Mouse (Mus musculus): Measurements from ENCODE around the gene Stk39. TPM values are rescaled to one million over a fixed set of nuclear protein-coding genes. Genes with fewer than 3 reads are reported as not detected.

Gene Stk39
- total RNA-seq, 2 experiments from 2014 or later, result 67.5 to 80.3 TPM

GRCm38 (mm10) chr2:68366091-68366896 is 105.8 kb downstream of the Stk39 start:
- intact Hi-C loops (cut with DNase I), result no loop called here
- DNase-seq, result no peak

- no peak for DNase-seq
- intact Hi-C loops (cut with DNase I), result loop anchor here (2.0 kb wide), 1 partner anchor 105 kb away; no protein-coding TSS in a partner anchor
Measured at GRCm38 (mm10) chr2:68365504-68365903, 106.6 kb downstream of the Stk39 start.

GRCm38 (mm10) chr2:68364181-68364900 is 107.7 kb downstream of the Stk39 start:
- intact Hi-C loops (cut with DNase I), result loop anchor here (2.0 to 5.0 kb wide), 3 partner anchors 106 to 393 kb away; no protein-coding TSS in a partner anchor
- DNase-seq, result peak in 1 of 2 experiments; percentile 46

- DNase-seq, result no peak
- intact Hi-C loops (cut with DNase I), result loop anchor here (5.0 kb wide), 2 partner anchors 199 to 394 kb away; no protein-coding TSS in a partner anchor
Measured at GRCm38 (mm10) chr2:68363159-68363558, 108.9 kb downstream of the Stk39 start.

GRCm38 (mm10) chr2:68361701-68362100 is 110.4 kb downstream of the Stk39 start:
- intact Hi-C loops (cut with DNase I), result loop anchor here (5.0 kb wide), 2 partner anchors 201 to 396 kb away; no protein-coding TSS in a partner anchor
- no peak for DNase-seq

- peak; percentile 46 to 57 for DNase-seq
- intact Hi-C loops (cut with DNase I), result loop anchor here (2.0 to 10.0 kb wide), 3 partner anchors 130 to 1386 kb away; no protein-coding TSS in a partner anchor
Measured at GRCm38 (mm10) chr2:68350621-68351020, 121.4 kb downstream of the Stk39 start.

GRCm38 (mm10) chr2:68349593-68350383 is 122.3 kb downstream of the Stk39 start:
- intact Hi-C loops (cut with DNase I), result loop anchor here (2.0 to 10.0 kb wide), 4 partner anchors 129 to 1385 kb away; no protein-coding TSS in a partner anchor
- peak; percentile 73 to 80 for DNase-seq

GRCm38 (mm10) chr2:68348966-68349365 is 123.1 kb downstream of the Stk39 start:
- no peak for DNase-seq
- intact Hi-C loops (cut with DNase I), result loop anchor here (5.0 kb wide), 1 partner anchor 227 kb away; no protein-coding TSS in a partner anchor

GRCm38 (mm10) chr2:68346606-68347237 is 125.3 kb downstream of the Stk39 start:
- no peak for DNase-seq
- intact Hi-C loops (cut with DNase I), result loop anchor here (5.0 kb wide), 1 partner anchor 224 kb away; no protein-coding TSS in a partner anchor

- intact Hi-C loops (cut with DNase I), result loop anchor here (5.0 kb wide), 1 partner anchor 223 kb away; no protein-coding TSS in a partner anchor
- no peak for DNase-seq
Measured at GRCm38 (mm10) chr2:68345269-68345668, 126.8 kb downstream of the Stk39 start.

GRCm38 (mm10) chr2:68343751-68344150 is 128.3 kb downstream of the Stk39 start:
- intact Hi-C loops (cut with DNase I), result no loop called here
- DNase-seq, result no peak

GRCm38 (mm10) chr2:68342122-68342646 is 129.9 kb downstream of the Stk39 start:
- DNase-seq, result no peak
- intact Hi-C loops (cut with DNase I), result no loop called here

GRCm38 (mm10) chr2:68336913-68337312 is 135.2 kb downstream of the Stk39 start:
- no peak for DNase-seq
- intact Hi-C loops (cut with DNase I), result loop anchor here (10.0 kb wide), 1 partner anchor 1112 kb away; no protein-coding TSS in a partner anchor

- intact Hi-C loops (cut with DNase I), result loop anchor here (10.0 kb wide), 1 partner anchor 1110 kb away; no protein-coding TSS in a partner anchor
Measured at GRCm38 (mm10) chr2:68334945-68335344, 137.1 kb downstream of the Stk39 start.

GRCm38 (mm10) chr2:68325306-68325705 is 146.8 kb downstream of the Stk39 start:
- intact Hi-C loops (cut with DNase I), result no loop called here
- no peak for DNase-seq

More at GRCm38 (mm10) chr2:68334945-68335344, 137.1 kb downstream of the Stk39 start:
- DNase-seq, result no peak

- no peak for DNase-seq
- intact Hi-C loops (cut with DNase I), result no loop called here
Measured at GRCm38 (mm10) chr2:68321230-68321629, 150.8 kb downstream of the Stk39 start.

- intact Hi-C loops (cut with DNase I), result no loop called here
- DNase-seq, result no peak
Measured at GRCm38 (mm10) chr2:68320670-68321069, 151.4 kb downstream of the Stk39 start.

GRCm38 (mm10) chr2:68318452-68318851 is 153.6 kb downstream of the Stk39 start:
- DNase-seq, result no peak
- intact Hi-C loops (cut with DNase I), result no loop called here

GRCm38 (mm10) chr2:68317895-68318294 is 154.2 kb downstream of the Stk39 start:
- intact Hi-C loops (cut with DNase I), result no loop called here
- DNase-seq, result no peak

All from heart, postnatal 36 days (tissue).